In genomic region chr8:34455376-34455775, GRCm38 (mm10) we compare ENCODE assay signal across 12 mouse cellular contexts.
DNase-seq lines count a peak whose midpoint lies in the region; ATAC-seq and TF ChIP-seq lines count a peak whose summit lies in the region.
"Had no signal": no experiment of that assay in that cellular context is flagged by ENCODE, and none has a peak within 500 bp of the region (broad histone marks: within the 10 kb centered on the region; RNA-seq: fewer than 3 reads in every experiment).

No protein-coding gene starts in this region.

- 73% methylated on average over 14 of the region's 14 CpGs for WGBS in hindbrain, postnatal 0 days
- 65% methylated on average over 14 of the region's 14 CpGs for WGBS in hindbrain, embryonic 12.5 days
- 71% methylated on average over 14 of the region's 14 CpGs for WGBS in kidney, embryonic 15.5 days

- no peak overlapping the region for H3K9ac ChIP-seq in hindbrain, postnatal 0 days (replicated peaks; ENCODE audit: low read length)
- H3K9ac ChIP-seq in hindbrain, embryonic 12.5 days = no peak overlapping the region
- H3K9ac ChIP-seq in kidney, embryonic 15.5 days = no peak overlapping the region
- H3K9ac ChIP-seq: embryonic facial prominence, embryonic 15.5 days had no signal

- H3K9me3 ChIP-seq in hindbrain, postnatal 0 days (ENCODE audit: low read length) = no peaks in the 10 kb centered on the region
- no peaks in the 10 kb centered on the region for H3K9me3 ChIP-seq in hindbrain, embryonic 12.5 days (replicated peaks)
- 0 out of 2 replicates have a peak, but pooled peaks cover 3% of the 10 kb centered on the region for H3K9me3 ChIP-seq in kidney, embryonic 15.5 days (replicated peaks)
- H3K9me3 ChIP-seq: embryonic facial prominence, embryonic 15.5 days; limb, embryonic 10.5 days had no signal

- H3K4me3 ChIP-seq in hindbrain, postnatal 0 days (ENCODE audit: low read length) = no peak overlapping the region
- no peak overlapping the region for H3K4me3 ChIP-seq in hindbrain, embryonic 12.5 days
- H3K4me3 ChIP-seq in kidney, embryonic 15.5 days (replicated peaks) = no peak overlapping the region
- H3K4me3 ChIP-seq: embryonic facial prominence, embryonic 15.5 days; limb, embryonic 10.5 days had no signal

- H3K36me3 ChIP-seq in hindbrain, postnatal 0 days (ENCODE audit: insufficient read depth, low read length) = no peaks in the 10 kb centered on the region
- no peaks in the 10 kb centered on the region for H3K36me3 ChIP-seq in hindbrain, embryonic 12.5 days
- H3K36me3 ChIP-seq in kidney, embryonic 15.5 days = no peaks in the 10 kb centered on the region
- H3K36me3 ChIP-seq: embryonic facial prominence, embryonic 15.5 days; limb, embryonic 10.5 days had no signal

- TF ChIP-seq CTCF in hindbrain, postnatal 0 days (IDR thresholded peaks at IDR 0.05; ENCODE audit: low read depth) = no peak

- 0 out of 2 replicates have a peak, but pooled peaks have one; percentile 29 for ATAC-seq in hindbrain, postnatal 0 days
- no peak for ATAC-seq in hindbrain, embryonic 12.5 days (ENCODE audit: low FRiP score)
- peak; percentile 55 for ATAC-seq in kidney, embryonic 15.5 days (replicated peaks; ENCODE audit: low FRiP score)

- no peak for DNase-seq in hindbrain, postnatal 0 days (ENCODE audit: low spot score)
- peak; percentile 24 for DNase-seq in retina, embryonic 14.5 days (ENCODE audit: low spot score)
- DNase-seq in retina, postnatal 1 day = no peak
- peak; percentile 30 to 62 for DNase-seq in spleen, postnatal 4 days (ENCODE audit: low spot score in 2 of 2)
- DNase-seq in adrenal gland, postnatal 4 days (ENCODE audit: low spot score in 2 of 2) = no peak
- no peak for DNase-seq in frontal cortex, adult 2 months (ENCODE audit: extremely low spot score in 1 of 2, low spot score in 1 of 2)
- DNase-seq: cerebellum, adult 9-11 months; layer of hippocampus, adult 9-11 months had no signal

- no peaks in the 10 kb centered on the region for H3K27me3 ChIP-seq in hindbrain, postnatal 0 days (ENCODE audit: insufficient read depth, low read length)
- H3K27me3 ChIP-seq in hindbrain, embryonic 12.5 days = no peaks in the 10 kb centered on the region
- H3K27me3 ChIP-seq in kidney, embryonic 15.5 days = no peaks in the 10 kb centered on the region
- H3K27me3 ChIP-seq: embryonic facial prominence, embryonic 15.5 days had no signal

- no peak overlapping the region for H3K27ac ChIP-seq in hindbrain, postnatal 0 days
- no peak overlapping the region for H3K27ac ChIP-seq in hindbrain, embryonic 12.5 days
- H3K27ac ChIP-seq in kidney, embryonic 15.5 days = no peak overlapping the region
- H3K27ac ChIP-seq: embryonic facial prominence, embryonic 15.5 days; limb, embryonic 10.5 days had no signal

- no peaks in the 10 kb centered on the region for H3K4me1 ChIP-seq in hindbrain, postnatal 0 days (ENCODE audit: insufficient read depth, low read length)
- peaks cover 7% of the 10 kb centered on the region; the same call in 1 of the 2 replicates for H3K4me1 ChIP-seq in hindbrain, embryonic 12.5 days
- peaks cover 10% of the 10 kb centered on the region; the same call in 1 of the 2 replicates for H3K4me1 ChIP-seq in kidney, embryonic 15.5 days
- H3K4me1 ChIP-seq: embryonic facial prominence, embryonic 15.5 days had no signal

- no peak overlapping the region for H3K4me2 ChIP-seq in hindbrain, postnatal 0 days (ENCODE audit: low read depth, low read length)
- H3K4me2 ChIP-seq in hindbrain, embryonic 12.5 days (replicated peaks) = no peak overlapping the region
- H3K4me2 ChIP-seq in kidney, embryonic 15.5 days = no peak overlapping the region
- H3K4me2 ChIP-seq: embryonic facial prominence, embryonic 15.5 days had no signal

Comparison
In these comparisons a context has a peak if more than half of its experiments do, and no peak if none do; other contexts are left out.
1. DNase-seq: peak in retina, embryonic 14.5 days (single experiment) and spleen, postnatal 4 days (2 of 2); none in hindbrain, postnatal 0 days (single experiment), retina, postnatal 1 day (single experiment), adrenal gland, postnatal 4 days (0 of 2) and frontal cortex, adult 2 months (0 of 2).